ENCODE assay signal across 31 mouse cellular contexts in the genomic region with DNA sequence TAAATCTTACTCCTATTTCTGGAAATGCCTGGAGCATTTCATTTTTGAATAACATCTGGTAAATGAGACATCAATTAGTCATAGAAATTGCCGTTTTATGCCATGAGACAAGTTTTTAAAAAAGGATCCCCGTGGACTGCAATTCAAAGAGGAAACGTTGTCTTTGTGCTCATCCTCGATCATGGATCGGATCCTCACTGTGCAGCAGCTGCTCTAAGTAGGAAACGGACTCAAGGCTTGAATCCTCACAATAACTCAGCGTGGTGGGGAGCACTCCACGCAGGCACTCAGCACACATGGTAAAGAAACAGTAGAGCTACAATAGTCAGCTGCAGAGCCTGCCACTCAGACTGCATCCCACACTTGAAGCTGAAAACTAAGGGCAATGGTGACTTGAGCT. TPM values are rescaled to one million over a fixed set of nuclear protein-coding genes. Genes with fewer than 3 reads are reported as not detected.
A peak's percentile ranks its signal among the peaks of the same experiment; 100 is the strongest.
DNase-seq lines count a peak whose midpoint lies in the region; ATAC-seq and TF ChIP-seq lines count a peak whose summit lies in the region.
"Had no signal": no experiment of that assay in that cellular context is flagged by ENCODE, and none has a peak within 500 bp of the region (broad histone marks: within the 10 kb centered on the region; RNA-seq: fewer than 3 reads in every experiment).

No protein-coding gene starts in this region.

- DNase-seq in forebrain, postnatal 0 days: no peak
- peak; percentile 25 for DNase-seq in hindbrain, postnatal 0 days (ENCODE audit: low spot score)
- peak; percentile 45 for DNase-seq in 3T3-L1 (ENCODE audit: low read depth, low spot score)
- peak; percentile 24 for DNase-seq in brain, embryonic 14.5 days (ENCODE audit: low read depth)
- DNase-seq in right cerebral cortex, postnatal 36 days (ENCODE audit: low spot score in 2 of 2): no peak
- no peak for DNase-seq in embryonic facial prominence, embryonic 10.5 days (ENCODE audit: low spot score)
- DNase-seq: adrenal gland, adult 8-10 months; adrenal gland, postnatal 25 days; B cell, adult 2 months; cerebellum, adult 11 months; cerebellum, adult 2 months; cerebellum, adult 9-11 months; cerebellum, postnatal 25 days; gastrocnemius, adult 2 months; gastrocnemius, postnatal 14 days; heart, adult 18-20 months; heart, postnatal 14 days; heart, postnatal 4 days; kidney, adult 11 months had no signal

- peak overlapping the region; percentile 50; the same call in 1 of the 2 replicates for H3K27ac ChIP-seq in forebrain, postnatal 0 days (ENCODE audit: low read depth, low read length)
- H3K27ac ChIP-seq in forebrain, embryonic 12.5 days: no peak overlapping the region
- no peak overlapping the region for H3K27ac ChIP-seq in hindbrain, postnatal 0 days
- H3K27ac ChIP-seq in hindbrain, embryonic 12.5 days: no peak overlapping the region
- no peak overlapping the region for H3K27ac ChIP-seq in embryonic facial prominence, embryonic 10.5 days (replicated peaks)
- H3K27ac ChIP-seq: embryonic facial prominence, embryonic 13.5 days; forebrain, embryonic 10.5 days; gastrocnemius, adult 2 months; heart, embryonic 10.5 days; heart, embryonic 13.5 days; hindbrain, embryonic 15.5 days; intestine, embryonic 15.5 days had no signal

- ATAC-seq in forebrain, postnatal 0 days: peak; percentile 48
- ATAC-seq in forebrain, embryonic 12.5 days (ENCODE audit: low FRiP score): no peak
- no peak for ATAC-seq in hindbrain, postnatal 0 days
- no peak for ATAC-seq in hindbrain, embryonic 12.5 days (ENCODE audit: low FRiP score)
- ATAC-seq: forebrain, embryonic 14.5 days; intestine, embryonic 15.5 days had no signal

- no peak for TF ChIP-seq CTCF in forebrain, postnatal 0 days (IDR thresholded peaks at IDR 0.05; ENCODE audit: low read depth)
- TF ChIP-seq CTCF in hindbrain, postnatal 0 days (IDR thresholded peaks at IDR 0.05; ENCODE audit: low read depth): no peak
- TF ChIP-seq CTCF in brain, embryonic 14.5 days (IDR thresholded peaks at IDR 0.05; ENCODE audit: borderline replicate concordance, extremely low read depth, insufficient read depth, insufficient read length): no peak

- no peak overlapping the region for H3K4me3 ChIP-seq in forebrain, postnatal 0 days (ENCODE audit: low read depth, low read length)
- H3K4me3 ChIP-seq in forebrain, embryonic 12.5 days (replicated peaks): no peak overlapping the region
- no peak overlapping the region for H3K4me3 ChIP-seq in hindbrain, postnatal 0 days (ENCODE audit: low read length)
- no peak overlapping the region for H3K4me3 ChIP-seq in hindbrain, embryonic 12.5 days
- H3K4me3 ChIP-seq in embryonic facial prominence, embryonic 10.5 days: no peak overlapping the region
- H3K4me3 ChIP-seq: embryonic facial prominence, embryonic 13.5 days; forebrain, embryonic 10.5 days; gastrocnemius, adult 2 months; heart, embryonic 10.5 days; heart, embryonic 13.5 days; hindbrain, embryonic 15.5 days; intestine, embryonic 15.5 days had no signal

- H3K4me1 ChIP-seq in forebrain, postnatal 0 days (ENCODE audit: insufficient read depth): no peaks in the 10 kb centered on the region; the same call in 1 of the 2 replicates
- no peaks in the 10 kb centered on the region for H3K4me1 ChIP-seq in forebrain, embryonic 12.5 days
- H3K4me1 ChIP-seq in hindbrain, postnatal 0 days (ENCODE audit: insufficient read depth, low read length): no peaks in the 10 kb centered on the region
- no peaks in the 10 kb centered on the region for H3K4me1 ChIP-seq in hindbrain, embryonic 12.5 days
- 0 out of 2 replicates have a peak, but pooled peaks cover 11% of the 10 kb centered on the region for H3K4me1 ChIP-seq in embryonic facial prominence, embryonic 10.5 days
- H3K4me1 ChIP-seq: forebrain, embryonic 10.5 days; heart, embryonic 10.5 days; heart, embryonic 13.5 days; hindbrain, embryonic 15.5 days; intestine, embryonic 15.5 days had no signal

- no peak overlapping the region for H3K4me2 ChIP-seq in forebrain, postnatal 0 days (ENCODE audit: low read depth)
- H3K4me2 ChIP-seq in forebrain, embryonic 12.5 days: no peak overlapping the region
- no peak overlapping the region for H3K4me2 ChIP-seq in hindbrain, postnatal 0 days (ENCODE audit: low read depth, low read length)
- no peak overlapping the region for H3K4me2 ChIP-seq in hindbrain, embryonic 12.5 days (replicated peaks)
- H3K4me2 ChIP-seq: embryonic facial prominence, embryonic 13.5 days; heart, embryonic 13.5 days; hindbrain, embryonic 15.5 days; intestine, embryonic 15.5 days had no signal

- no peak overlapping the region for H3K9ac ChIP-seq in forebrain, postnatal 0 days
- no peak overlapping the region for H3K9ac ChIP-seq in forebrain, embryonic 12.5 days
- no peak overlapping the region for H3K9ac ChIP-seq in hindbrain, postnatal 0 days (replicated peaks; ENCODE audit: low read length)
- no peak overlapping the region for H3K9ac ChIP-seq in hindbrain, embryonic 12.5 days
- H3K9ac ChIP-seq: embryonic facial prominence, embryonic 13.5 days; heart, embryonic 13.5 days; hindbrain, embryonic 15.5 days; intestine, embryonic 15.5 days had no signal

- H3K27me3 ChIP-seq in forebrain, postnatal 0 days (ENCODE audit: insufficient read depth, low read length): no peaks in the 10 kb centered on the region
- no peaks in the 10 kb centered on the region for H3K27me3 ChIP-seq in forebrain, embryonic 12.5 days
- no peaks in the 10 kb centered on the region for H3K27me3 ChIP-seq in hindbrain, postnatal 0 days (ENCODE audit: insufficient read depth, low read length)
- no peaks in the 10 kb centered on the region for H3K27me3 ChIP-seq in hindbrain, embryonic 12.5 days
- no peaks in the 10 kb centered on the region for H3K27me3 ChIP-seq in embryonic facial prominence, embryonic 10.5 days (replicated peaks; ENCODE audit: low read depth, poor library complexity, severe bottlenecking)
- H3K27me3 ChIP-seq: heart, embryonic 13.5 days; hindbrain, embryonic 15.5 days; intestine, embryonic 15.5 days had no signal

- WGBS in forebrain, postnatal 0 days: 61% methylated on average over 8 of the region's 8 CpGs
- 71% methylated on average over 8 of the region's 8 CpGs for WGBS in forebrain, embryonic 12.5 days
- 44% methylated on average over 8 of the region's 8 CpGs for WGBS in hindbrain, postnatal 0 days
- 69% methylated on average over 8 of the region's 8 CpGs for WGBS in hindbrain, embryonic 12.5 days
- 80% methylated on average over 8 of the region's 8 CpGs for WGBS in embryonic facial prominence, embryonic 10.5 days

- TF ChIP-seq POLR2A in brain, embryonic 14.5 days (IDR thresholded peaks at IDR 0.05; ENCODE audit: borderline replicate concordance, extremely low read depth, insufficient read depth, insufficient read length, poor library complexity, severe bottlenecking): no peak

- no peaks in the 10 kb centered on the region for H3K36me3 ChIP-seq in forebrain, postnatal 0 days (ENCODE audit: insufficient read depth)
- H3K36me3 ChIP-seq in forebrain, embryonic 12.5 days (replicated peaks): no peaks in the 10 kb centered on the region
- H3K36me3 ChIP-seq in hindbrain, postnatal 0 days (ENCODE audit: insufficient read depth, low read length): no peaks in the 10 kb centered on the region
- H3K36me3 ChIP-seq in hindbrain, embryonic 12.5 days: no peaks in the 10 kb centered on the region
- no peaks in the 10 kb centered on the region for H3K36me3 ChIP-seq in embryonic facial prominence, embryonic 10.5 days (replicated peaks)
- H3K36me3 ChIP-seq: embryonic facial prominence, embryonic 13.5 days; forebrain, embryonic 10.5 days; G1E; heart, embryonic 10.5 days; heart, embryonic 13.5 days; hindbrain, embryonic 15.5 days; intestine, embryonic 15.5 days had no signal

- H3K9me3 ChIP-seq in forebrain, postnatal 0 days (ENCODE audit: low read length): no peaks in the 10 kb centered on the region
- H3K9me3 ChIP-seq in forebrain, embryonic 12.5 days: no peaks in the 10 kb centered on the region
- H3K9me3 ChIP-seq in hindbrain, postnatal 0 days (ENCODE audit: low read length): no peaks in the 10 kb centered on the region
- H3K9me3 ChIP-seq in hindbrain, embryonic 12.5 days (replicated peaks): no peaks in the 10 kb centered on the region
- H3K9me3 ChIP-seq in embryonic facial prominence, embryonic 10.5 days: no peaks in the 10 kb centered on the region
- H3K9me3 ChIP-seq: embryonic facial prominence, embryonic 13.5 days; forebrain, embryonic 10.5 days; G1E; heart, embryonic 10.5 days; heart, embryonic 13.5 days; hindbrain, embryonic 15.5 days; intestine, embryonic 15.5 days had no signal

RNA-seq across cellular contexts. Expression of a gene that starts 18.1 kb away (rescaled TPM):
- total RNA-seq in forebrain, postnatal 0 days (2014; rRNA removed): 22.9 and 23.1 TPM in 2 replicates
- polyA plus RNA-seq in forebrain, postnatal 0 days (2015; fragmentation: Nextera tagmentation; extraction: Ambion mirVana): 129 and 149 TPM in 2 replicates
- 240 and 244 TPM in 2 replicates for polyA plus RNA-seq in forebrain, embryonic 12.5 days (2016; fragmentation: Nextera tagmentation; extraction: Ambion mirVana)
- 7.3 and 16.9 TPM in 2 replicates for total RNA-seq in hindbrain, postnatal 0 days (2014; rRNA removed)
- polyA plus RNA-seq in hindbrain, postnatal 0 days (2015; fragmentation: Nextera tagmentation; extraction: Ambion mirVana): 138 and 149 TPM in 2 replicates
- polyA plus RNA-seq in hindbrain, embryonic 12.5 days (2016; fragmentation: Nextera tagmentation; extraction: Ambion mirVana): 182 and 187 TPM in 2 replicates
- polyA plus RNA-seq in brain, embryonic 14.5 days (2012; rRNA removed): 33.9 and 50.0 TPM in 2 replicates
- polyA plus RNA-seq in embryonic facial prominence, embryonic 10.5 days (2016; fragmentation: Nextera tagmentation; extraction: Ambion mirVana): 231 and 235 TPM in 2 replicates

RNA-seq across cellular contexts. Expression of a gene that starts 23.5 kb away (rescaled TPM):
- 0.23 and 2.8 TPM in 2 replicates for total RNA-seq in forebrain, postnatal 0 days (2014; rRNA removed)
- 0.06 and 0.13 TPM in 2 replicates for polyA plus RNA-seq in forebrain, postnatal 0 days (2015; fragmentation: Nextera tagmentation; extraction: Ambion mirVana)
- polyA plus RNA-seq in forebrain, embryonic 12.5 days (2016; fragmentation: Nextera tagmentation; extraction: Ambion mirVana): 0.03 and 0.11 TPM in 2 replicates
- 0.84 and 1.0 TPM in 2 replicates for total RNA-seq in hindbrain, postnatal 0 days (2014; rRNA removed)
- polyA plus RNA-seq in hindbrain, postnatal 0 days (2015; fragmentation: Nextera tagmentation; extraction: Ambion mirVana): 0.09 and 0.10 TPM in 2 replicates
- 0.22 and 0.23 TPM in 2 replicates for polyA plus RNA-seq in hindbrain, embryonic 12.5 days (2016; fragmentation: Nextera tagmentation; extraction: Ambion mirVana)
- polyA plus RNA-seq in brain, embryonic 14.5 days (2012; rRNA removed): 0.04 and 0.40 TPM in 2 replicates
- 0.05 and 0.50 TPM in 2 replicates for polyA plus RNA-seq in embryonic facial prominence, embryonic 10.5 days (2016; fragmentation: Nextera tagmentation; extraction: Ambion mirVana)
- total RNA-seq: CH12.LX; common myeloid progenitor, adult 5-6 weeks; gastrocnemius, adult 2 months had no signal
- polyA plus RNA-seq: forebrain, embryonic 10.5 days; G1E; heart, embryonic 10.5 days; heart, embryonic 13.5 days had no signal

RNA-seq across cellular contexts. Expression of a gene that starts 35.8 kb away (rescaled TPM):
- total RNA-seq in forebrain, postnatal 0 days (2014; rRNA removed): 124 and 134 TPM in 2 replicates
- 294 and 334 TPM in 2 replicates for polyA plus RNA-seq in forebrain, postnatal 0 days (2015; fragmentation: Nextera tagmentation; extraction: Ambion mirVana)
- 296 and 305 TPM in 2 replicates for polyA plus RNA-seq in forebrain, embryonic 12.5 days (2016; fragmentation: Nextera tagmentation; extraction: Ambion mirVana)
- 49.5 and 76.6 TPM in 2 replicates for total RNA-seq in hindbrain, postnatal 0 days (2014; rRNA removed)
- 316 and 317 TPM in 2 replicates for polyA plus RNA-seq in hindbrain, postnatal 0 days (2015; fragmentation: Nextera tagmentation; extraction: Ambion mirVana)
- 241 TPM in 2 replicates for polyA plus RNA-seq in hindbrain, embryonic 12.5 days (2016; fragmentation: Nextera tagmentation; extraction: Ambion mirVana)
- 66.6 and 75.1 TPM in 2 replicates for polyA plus RNA-seq in brain, embryonic 14.5 days (2012; rRNA removed)
- polyA plus RNA-seq in embryonic facial prominence, embryonic 10.5 days (2016; fragmentation: Nextera tagmentation; extraction: Ambion mirVana): 354 and 357 TPM in 2 replicates

Comparison
In these comparisons a context has a peak if more than half of its experiments do, and no peak if none do; other contexts are left out.
1. DNase-seq: peak in hindbrain, postnatal 0 days (single experiment), 3T3-L1 (single experiment) and brain, embryonic 14.5 days (single experiment); none in forebrain, postnatal 0 days (single experiment), right cerebral cortex, postnatal 36 days (0 of 2) and embryonic facial prominence, embryonic 10.5 days (single experiment).